Mouse (Mus musculus) liver, adult 2 months (tissue): ENCODE measurements around the gene B3gat3. TPM values are rescaled to one million over a fixed set of nuclear protein-coding genes. Genes with fewer than 3 reads are reported as not detected.

Experiments used
- DNase-seq: peaks from one replicate; pipeline ENCODE4 v3.0.0-alpha.2; 2011; ENCODE audit warnings: low read depth, low spot score; ENCODE audit errors: extremely low read depth
- H3K27ac ChIP-seq: fragments of 200-500 bp; replicated peaks from 2 replicates; pipeline ENCODE4 v1.5.1; 2012; ENCODE audit warnings: low read depth, mild to moderate bottlenecking, control low read depth, inconsistent platforms, low read length; ENCODE audit not compliant: insufficient read depth
- H3K27me3 ChIP-seq: fragments of 200-500 bp; 2 replicates; pipeline ENCODE4 v1.6.1; 2012; ENCODE audit warnings: mild to moderate bottlenecking, moderate library complexity, low read length, inconsistent platforms; ENCODE audit not compliant: control insufficient read depth, insufficient read depth
- H3K36me3 ChIP-seq: fragments of 200-500 bp; 2 replicates; pipeline ENCODE4 v1.6.1; 2012; ENCODE audit warnings: low read length, inconsistent platforms; ENCODE audit not compliant: control insufficient read depth, insufficient read depth
- H3K4me1 ChIP-seq: fragments of 200-500 bp; 2 replicates; pipeline ENCODE4 v1.6.1; 2011; ENCODE audit warnings: low read length; ENCODE audit not compliant: control insufficient read depth, insufficient read depth
- H3K4me3 ChIP-seq: fragments of 200-500 bp; 2 replicates; pipeline ENCODE4 v1.5.1; 2011; ENCODE audit warnings: low read depth, mild to moderate bottlenecking, control low read depth, low read length, moderate library complexity; ENCODE audit not compliant: insufficient read depth
- H3K79me2 ChIP-seq: fragments of 200-500 bp; 2 replicates; pipeline ENCODE4 v1.6.1; 2012; ENCODE audit warnings: inconsistent platforms, mild to moderate bottlenecking, low read length, moderate library complexity; ENCODE audit not compliant: control insufficient read depth, insufficient read depth
- H3K9ac ChIP-seq: fragments of 200-500 bp; 2 replicates; pipeline ENCODE4 v1.6.1; 2012; ENCODE audit warnings: low read depth, mild to moderate bottlenecking, control low read depth, inconsistent platforms, low read length
- CTCF ChIP-seq: fragments of 200-500 bp; IDR thresholded peaks from 2 replicates; pipeline ENCODE4 v1.5.1; 2011; ENCODE audit warnings: low read depth, low read length, control low read depth
- POLR2A ChIP-seq: fragments of 200-500 bp; IDR thresholded peaks from 2 replicates; pipeline ENCODE4 v1.6.1; 2011; ENCODE audit warnings: low read length, control low read depth; ENCODE audit not compliant: insufficient read depth; ENCODE audit errors: extremely low read depth
- WGBS: fragments of 180-500 bp; shearing (Covaris S2); methylation state at CpG from one replicate; pipeline ENCODE4 v1.1.7; 2018; 5-methylcytosine and 5-hydroxymethylcytosine counted together
- polyA plus RNA-seq: library from polyadenylated mRNA; depleted of rRNA; stranded (reverse); fragments of >200 nt; gene quantifications from 2 replicates; pipeline ENCODE4 v1.2.3, GENCODE M21; 2012
- total RNA-seq: library from RNA; depleted of rRNA; stranded (reverse); fragments of >200 nt; gene quantifications from 2 replicates; pipeline ENCODE4 v1.2.3, GENCODE M21; 2014

B3gat3 gene
- total and polyA plus RNA-seq, 2 experiments: 16.8 to 88.7 TPM

- WGBS: 91% methylated on average over 7 of the region's 7 CpGs
- Histone ChIP-seq H3K4me3 (no peak overlapping the region), H3K4me1 (peaks cover 12% of the 10 kb centered on the region; the same call in 1 of the 2 replicates), H3K27ac (no peak overlapping the region), H3K36me3 (peaks cover 17% of the 10 kb centered on the region), H3K27me3 (no peaks in the 10 kb centered on the region), H3K79me2 (no peaks in the 10 kb centered on the region), H3K9ac (no peak overlapping the region)
- no peak for DNase-seq
- TF ChIP-seq POLR2A (no peak), CTCF (no peak)
Observed at GRCm38 (mm10) chr19:8875031-8875430, 45.1 kb upstream of the B3gat3 start.

- Histone ChIP-seq H3K27ac (peak within 1 kb of the TSS; percentile 70), H3K4me1 (peaks cover 5% of the 10 kb centered on the region; the same call in 1 of the 2 replicates), H3K36me3 (peaks cover 3% of the 10 kb centered on the region), H3K79me2 (no peaks in the 10 kb centered on the region), H3K4me3 (peak within 1 kb of the TSS; percentile 85), H3K9ac (peak within 1 kb of the TSS; percentile 90), H3K27me3 (no peaks in the 10 kb centered on the region)
- peak; percentile 86 for DNase-seq
- TF ChIP-seq POLR2A (peak; percentile 73; the same call in 1 of the 2 replicates), CTCF (no peak)
- under 1% methylated on average over 42 of the region's 42 CpGs for WGBS
Observed at GRCm38 (mm10) chr19:8880311-8881033, 39.7 kb upstream of the B3gat3 start, which contains the start of gene Uqcc3. TSS of gene Uqcc3 (minus strand) at chr19:8880923.

- H3K36me3 ChIP-seq: peaks cover 2% of the 10 kb centered on the region; the same call in 1 of the 2 replicates
- H3K9ac ChIP-seq: no peak overlapping the region
- H3K27me3 ChIP-seq: no peaks in the 10 kb centered on the region
- TF ChIP-seq CTCF (no peak), POLR2A (no peak)
- H3K4me1 ChIP-seq: peaks cover 5% of the 10 kb centered on the region; the same call in 1 of the 2 replicates
- no peak overlapping the region for H3K27ac ChIP-seq
- H3K4me3 ChIP-seq: peak overlapping the region; percentile 85; the same call in 1 of the 2 replicates
- 4% methylated on average over 3 of the region's 3 CpGs for WGBS
- DNase-seq: no peak
- no peaks in the 10 kb centered on the region for H3K79me2 ChIP-seq
Observed at GRCm38 (mm10) chr19:8881034-8881392, 39.2 kb upstream of the B3gat3 start.

GRCm38 (mm10) chr19:8883616-8884015, 36.6 kb upstream of the B3gat3 start, which contains the start of the genes Lbhd1 and Gm49403:
TSS of gene Lbhd1 (plus strand) at chr19:8883732.
TSS of gene Gm49403 (plus strand) at chr19:8883930.
- no peaks in the 10 kb centered on the region; the same call in 1 of the 2 replicates for H3K36me3 ChIP-seq
- WGBS: 80% methylated on average over 3 of the region's 3 CpGs

GRCm38 (mm10) chr19:8886916-8887584, 33.1 kb upstream of the B3gat3 start:
- Histone ChIP-seq H3K4me3 (no peak overlapping the region), H3K79me2 (peaks cover 3% of the 10 kb centered on the region; the same call in 1 of the 2 replicates), H3K27ac (no peak overlapping the region), H3K36me3 (peaks cover 3% of the 10 kb centered on the region; the same call in 1 of the 2 replicates), H3K4me1 (peaks cover 7% of the 10 kb centered on the region), H3K27me3 (no peaks in the 10 kb centered on the region), H3K9ac (no peak overlapping the region)
- WGBS: 26% methylated on average over 1 of the region's 1 CpGs
- DNase-seq: peak; percentile 55
- TF ChIP-seq POLR2A (no peak), CTCF (no peak)

More at GRCm38 (mm10) chr19:8883616-8884015, 36.6 kb upstream of the B3gat3 start, which contains the start of the genes Lbhd1 and Gm49403:
- no peaks in the 10 kb centered on the region for H3K27me3 ChIP-seq
- H3K9ac ChIP-seq: no peak within 1 kb of the TSS
- H3K4me1 ChIP-seq: peaks cover 9% of the 10 kb centered on the region
- no peak within 1 kb of the TSS for H3K27ac ChIP-seq
- no peak for TF ChIP-seq POLR2A
- no peak for TF ChIP-seq CTCF
- no peak for DNase-seq
- H3K79me2 ChIP-seq: no peaks in the 10 kb centered on the region
- no peak within 1 kb of the TSS for H3K4me3 ChIP-seq
